Mouse (Mus musculus): ENCODE data around the gene Slc36a1. TPM values are rescaled to one million over a fixed set of nuclear protein-coding genes. Genes with fewer than 3 reads are reported as not detected.

Slc36a1 gene
- polyA plus RNA-seq, 1 experiment from 2014 or later, result 2.8 TPM

DNA sequence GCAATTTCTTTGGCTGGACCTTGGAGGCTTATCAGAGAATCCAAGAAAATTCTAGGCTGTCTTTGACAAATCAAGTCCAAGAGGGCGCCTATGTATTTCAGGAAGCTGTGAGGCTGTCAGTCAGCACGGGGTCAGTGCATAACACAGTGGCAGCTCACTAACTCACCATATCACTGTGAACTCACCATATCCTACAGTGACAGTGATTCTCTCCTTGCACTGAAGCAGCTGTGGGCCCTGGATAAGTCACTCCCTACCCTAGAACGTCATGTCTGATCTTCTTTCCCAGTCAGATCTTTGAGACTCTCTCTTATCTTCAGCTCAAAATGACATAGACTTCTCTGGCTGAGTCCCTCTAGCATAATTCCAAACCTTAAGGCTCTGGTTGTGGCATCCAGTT is 35.3 kb downstream of the Slc36a1 start:
- no peak overlapping the region for H3K4me2 ChIP-seq (replicated peaks)
- H3K36me3 ChIP-seq, result peaks cover 3% of the 10 kb centered on the region
- H3K9ac ChIP-seq (replicated peaks), result no peak overlapping the region
- H3K27me3 ChIP-seq, result no peaks in the 10 kb centered on the region
- WGBS, result 76% methylated on average over 3 of the region's 3 CpGs
- no peaks in the 10 kb centered on the region for H3K9me3 ChIP-seq
- H3K4me3 ChIP-seq (replicated peaks), result no peak overlapping the region
- no peak overlapping the region for H3K27ac ChIP-seq
- H3K4me1 ChIP-seq (replicated peaks), result no peaks in the 10 kb centered on the region
- ATAC-seq, result no peak

DNA sequence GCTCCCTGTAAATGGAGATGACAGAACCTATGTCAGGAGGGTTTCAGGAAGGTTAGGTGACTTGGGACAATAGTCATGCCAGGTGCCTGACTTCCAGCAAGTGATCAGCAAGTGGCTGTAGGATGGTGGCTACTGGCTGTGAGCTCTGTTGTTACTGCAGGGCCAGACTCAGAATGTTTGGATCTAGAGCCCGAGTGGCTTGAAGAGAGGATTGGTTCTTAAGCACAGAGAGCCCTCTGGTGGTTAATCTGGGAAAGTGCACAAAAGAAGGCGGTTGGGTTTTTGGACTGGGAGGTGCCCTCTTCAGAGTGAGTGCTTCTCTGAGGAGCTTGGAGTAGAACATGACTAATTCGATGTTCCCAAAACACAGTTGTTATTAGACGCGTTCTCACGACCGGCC is 36.4 kb downstream of the Slc36a1 start:
- H3K9me3 ChIP-seq, result no peaks in the 10 kb centered on the region
- H3K4me1 ChIP-seq (replicated peaks), result no peaks in the 10 kb centered on the region
- ATAC-seq, result no peak
- no peaks in the 10 kb centered on the region for H3K27me3 ChIP-seq
- H3K36me3 ChIP-seq, result no peaks in the 10 kb centered on the region
- H3K27ac ChIP-seq, result no peak overlapping the region
- H3K4me2 ChIP-seq (replicated peaks), result no peak overlapping the region
- H3K4me3 ChIP-seq (replicated peaks), result no peak overlapping the region
- no peak overlapping the region for H3K9ac ChIP-seq (replicated peaks)
- WGBS, result 68% methylated on average over 7 of the region's 7 CpGs

DNA sequence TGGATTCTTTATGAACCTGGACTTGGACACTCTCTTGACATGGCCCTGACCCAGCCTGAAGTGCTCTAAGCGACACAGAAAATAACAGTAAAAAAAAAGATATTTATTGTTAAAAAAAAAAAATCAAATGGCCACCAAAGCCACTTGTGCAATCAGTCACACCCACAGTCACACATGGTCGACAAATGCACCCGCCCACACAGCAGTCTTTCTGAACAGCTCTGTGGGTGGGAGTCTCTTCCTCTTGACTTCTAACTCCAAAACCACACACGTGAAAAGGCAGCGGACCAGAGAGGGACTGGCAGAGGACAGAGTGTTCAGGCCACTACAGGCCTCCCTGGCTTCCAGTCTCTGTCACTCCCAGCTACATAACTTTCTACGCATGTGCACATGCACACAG is 46.4 kb downstream of the Slc36a1 start:
- Histone ChIP-seq H3K9me3 (no peaks in the 10 kb centered on the region), H3K27me3 (no peaks in the 10 kb centered on the region), H3K9ac (replicated peaks) (no peak overlapping the region), H3K27ac (no peak overlapping the region), H3K36me3 (no peaks in the 10 kb centered on the region), H3K4me3 (replicated peaks) (no peak overlapping the region), H3K4me2 (replicated peaks) (no peak overlapping the region), H3K4me1 (replicated peaks) (no peaks in the 10 kb centered on the region)
- WGBS, result 80% methylated on average over 6 of the region's 6 CpGs
- no peak for ATAC-seq

DNA sequence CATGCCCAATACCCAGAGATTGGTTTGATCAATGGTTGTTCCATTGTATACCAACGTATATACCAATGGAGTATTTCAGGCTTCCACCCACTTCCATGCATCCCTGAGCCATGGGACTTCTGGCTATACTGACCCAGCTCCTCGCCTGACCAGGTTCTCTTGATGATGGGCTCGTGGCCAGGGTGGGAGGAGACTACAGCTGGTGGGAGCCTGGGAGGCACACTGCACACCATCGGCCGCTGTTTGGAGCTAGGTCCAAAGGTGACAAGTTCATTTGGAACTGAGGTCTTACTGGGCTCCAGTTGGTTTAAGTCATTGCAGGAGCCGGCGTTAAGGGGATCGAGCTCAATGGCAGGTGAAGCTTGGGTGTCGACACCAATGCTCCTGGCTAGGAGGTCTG is 49.2 kb downstream of the Slc36a1 start:
- H3K4me1 ChIP-seq (replicated peaks), result no peaks in the 10 kb centered on the region
- no peak overlapping the region for H3K27ac ChIP-seq
- no peak overlapping the region for H3K9ac ChIP-seq (replicated peaks)
- H3K9me3 ChIP-seq, result no peaks in the 10 kb centered on the region
- no peak for ATAC-seq
- no peaks in the 10 kb centered on the region for H3K36me3 ChIP-seq
- no peaks in the 10 kb centered on the region for H3K27me3 ChIP-seq
- no peak overlapping the region for H3K4me2 ChIP-seq (replicated peaks)
- no peak overlapping the region for H3K4me3 ChIP-seq (replicated peaks)
- WGBS, result 90% methylated on average over 9 of the region's 9 CpGs

DNA sequence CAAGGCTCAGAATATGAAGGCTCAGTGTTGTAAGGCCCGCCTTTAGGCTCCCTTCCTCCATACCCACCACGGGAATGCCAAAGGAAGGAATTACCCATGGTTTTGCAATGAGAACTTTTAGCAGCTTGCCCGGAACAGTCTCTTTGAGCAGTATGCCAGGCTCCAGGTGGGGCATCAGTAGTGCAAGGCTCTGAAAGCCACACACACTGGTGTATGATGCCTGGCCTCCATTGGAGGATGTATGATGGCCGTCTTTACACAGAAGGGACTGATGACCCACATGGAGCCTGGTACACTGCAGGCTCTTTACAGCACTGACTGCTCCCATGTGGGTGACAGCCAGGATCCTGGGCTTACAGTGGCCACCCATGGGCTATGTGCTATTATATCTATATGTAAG is 57.0 kb downstream of the Slc36a1 start:
- Histone ChIP-seq H3K4me3 (replicated peaks) (no peak overlapping the region), H3K36me3 (no peaks in the 10 kb centered on the region), H3K27me3 (no peaks in the 10 kb centered on the region), H3K4me1 (replicated peaks) (no peaks in the 10 kb centered on the region), H3K4me2 (replicated peaks) (no peak overlapping the region), H3K9me3 (no peaks in the 10 kb centered on the region), H3K27ac (no peak overlapping the region), H3K9ac (replicated peaks) (no peak overlapping the region)
- WGBS, result 93% methylated on average over 4 of the region's 4 CpGs
- ATAC-seq, result no peak

DNA sequence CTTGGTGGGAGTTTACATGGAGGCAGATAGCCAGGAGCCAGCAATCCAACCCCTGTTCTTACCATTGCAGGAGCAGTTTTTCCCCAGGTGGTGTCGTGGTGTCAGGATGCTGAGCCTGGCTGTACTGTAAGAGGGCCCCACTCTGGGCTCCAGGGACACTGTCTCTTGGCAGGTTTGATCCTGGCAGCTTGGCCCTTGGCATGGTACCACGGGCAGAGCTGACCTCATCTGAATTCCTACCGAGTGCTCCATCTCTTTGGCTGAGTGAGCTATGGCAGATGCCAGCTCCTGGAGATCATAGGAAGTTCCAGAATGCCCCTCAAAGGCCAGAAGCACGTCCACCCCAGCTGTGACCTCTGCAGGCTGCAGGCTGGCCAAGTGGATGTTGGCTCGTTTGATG is 57.9 kb downstream of the Slc36a1 start:
- Histone ChIP-seq H3K9ac (replicated peaks) (no peak overlapping the region), H3K4me3 (replicated peaks) (no peak overlapping the region), H3K9me3 (no peaks in the 10 kb centered on the region), H3K4me2 (replicated peaks) (no peak overlapping the region), H3K27me3 (no peaks in the 10 kb centered on the region), H3K36me3 (no peaks in the 10 kb centered on the region), H3K4me1 (replicated peaks) (no peaks in the 10 kb centered on the region), H3K27ac (no peak overlapping the region)
- ATAC-seq, result no peak
- 81% methylated on average over 5 of the region's 5 CpGs for WGBS

DNA sequence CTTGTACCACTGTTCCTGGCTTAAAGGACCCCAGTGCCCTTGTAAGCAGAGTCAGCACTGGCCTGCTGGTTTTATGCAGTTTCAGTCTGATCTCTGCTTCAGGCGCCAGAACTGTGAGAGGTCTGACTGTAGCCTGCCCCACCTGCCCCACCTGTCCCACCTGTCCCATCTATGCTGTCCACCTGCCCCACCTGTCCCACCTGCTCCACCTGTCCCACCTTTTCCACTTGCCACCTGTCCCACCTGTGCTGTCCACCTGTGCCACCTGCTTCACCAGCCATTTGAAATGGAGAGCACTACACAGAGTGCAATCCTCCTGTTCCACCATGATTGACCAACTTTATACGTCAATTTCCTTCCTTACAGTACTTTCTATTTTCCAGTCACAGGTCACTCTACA is 60.2 kb downstream of the Slc36a1 start:
- 88% methylated on average over 2 of the region's 2 CpGs for WGBS
- no peaks in the 10 kb centered on the region for H3K9me3 ChIP-seq
- no peaks in the 10 kb centered on the region for H3K36me3 ChIP-seq
- no peak overlapping the region for H3K4me3 ChIP-seq (replicated peaks)
- H3K9ac ChIP-seq (replicated peaks), result no peak overlapping the region
- H3K4me2 ChIP-seq (replicated peaks), result no peak overlapping the region
- H3K27ac ChIP-seq, result no peak overlapping the region
- no peak for ATAC-seq
- no peaks in the 10 kb centered on the region for H3K27me3 ChIP-seq
- H3K4me1 ChIP-seq (replicated peaks), result no peaks in the 10 kb centered on the region

DNA sequence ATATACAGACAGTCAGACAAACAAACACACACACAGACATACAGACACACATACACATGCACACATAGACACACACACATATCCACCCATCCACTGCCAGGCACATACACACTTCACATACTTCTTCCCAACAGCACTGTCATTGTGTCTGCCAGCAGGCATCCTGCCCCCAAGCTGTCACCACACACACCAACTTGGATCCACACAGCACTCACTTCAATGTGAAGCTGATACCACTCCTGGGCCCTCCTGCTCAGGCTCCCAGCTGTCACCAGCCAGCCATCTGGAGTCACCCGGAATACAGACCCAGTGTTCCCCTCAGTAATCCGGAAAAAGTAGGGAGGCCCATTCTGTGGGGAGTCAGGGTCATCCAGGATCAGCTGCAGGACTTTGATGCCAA is 61.5 kb downstream of the Slc36a1 start:
- H3K4me1 ChIP-seq (replicated peaks), result no peaks in the 10 kb centered on the region
- no peak overlapping the region for H3K9ac ChIP-seq (replicated peaks)
- WGBS, result 41% methylated on average over 2 of the region's 2 CpGs
- no peak overlapping the region for H3K27ac ChIP-seq
- no peak overlapping the region for H3K4me2 ChIP-seq (replicated peaks)
- H3K36me3 ChIP-seq, result no peaks in the 10 kb centered on the region
- no peaks in the 10 kb centered on the region for H3K27me3 ChIP-seq
- H3K4me3 ChIP-seq (replicated peaks), result no peak overlapping the region
- H3K9me3 ChIP-seq, result no peaks in the 10 kb centered on the region
- ATAC-seq, result no peak

DNA sequence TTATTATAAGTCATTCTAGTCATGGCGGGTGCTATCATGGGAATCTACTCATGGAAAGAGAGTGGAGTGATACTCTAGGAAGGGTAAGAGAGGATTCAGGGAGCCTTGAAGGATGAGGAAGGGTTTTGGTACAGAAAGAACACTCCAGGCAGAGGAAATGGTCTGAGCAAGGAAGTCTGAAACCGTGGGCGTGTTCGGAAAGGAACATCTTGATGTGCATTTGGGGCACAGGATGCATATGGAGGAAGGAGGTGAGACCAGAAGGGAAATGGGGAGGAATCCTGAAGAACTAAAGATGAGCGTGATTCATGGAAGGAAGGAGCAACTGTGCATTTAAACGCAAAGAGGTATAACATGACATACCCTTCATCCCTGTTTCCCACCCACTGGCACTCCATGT is 64.4 kb downstream of the Slc36a1 start:
- no peak overlapping the region for H3K9ac ChIP-seq (replicated peaks)
- H3K27me3 ChIP-seq, result no peaks in the 10 kb centered on the region
- H3K4me3 ChIP-seq (replicated peaks), result no peak overlapping the region
- no peaks in the 10 kb centered on the region for H3K36me3 ChIP-seq
- no peaks in the 10 kb centered on the region for H3K9me3 ChIP-seq
- no peak overlapping the region for H3K4me2 ChIP-seq (replicated peaks)
- 93% methylated on average over 6 of the region's 6 CpGs for WGBS
- H3K4me1 ChIP-seq (replicated peaks), result no peaks in the 10 kb centered on the region
- no peak for ATAC-seq
- no peak overlapping the region for H3K27ac ChIP-seq

DNA sequence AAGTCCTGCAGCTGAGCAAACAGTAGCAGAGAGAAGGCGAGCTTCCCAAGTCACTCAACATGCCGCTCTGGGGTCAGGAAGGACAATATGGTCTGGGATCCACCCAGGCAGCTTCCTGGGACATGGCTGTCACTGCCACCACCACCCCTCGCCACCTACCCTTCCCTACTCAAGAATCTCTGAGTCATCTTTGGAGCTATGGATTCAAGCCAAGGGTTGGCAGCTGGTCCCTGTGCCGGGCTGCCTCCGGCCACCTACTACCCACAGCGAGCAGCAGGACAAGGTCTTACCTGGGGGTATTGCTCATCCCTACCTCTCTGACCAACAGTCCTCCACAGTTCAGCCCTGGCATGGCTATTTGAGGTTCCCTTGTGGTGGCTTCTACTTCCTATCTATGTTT is 70.6 kb downstream of the Slc36a1 start:
- H3K4me1 ChIP-seq (replicated peaks), result no peaks in the 10 kb centered on the region
- ATAC-seq, result no peak
- H3K4me2 ChIP-seq (replicated peaks), result no peak overlapping the region
- H3K36me3 ChIP-seq, result no peaks in the 10 kb centered on the region
- WGBS, result 82% methylated on average over 6 of the region's 6 CpGs
- no peak overlapping the region for H3K27ac ChIP-seq
- no peaks in the 10 kb centered on the region for H3K27me3 ChIP-seq
- H3K4me3 ChIP-seq (replicated peaks), result no peak overlapping the region
- no peak overlapping the region for H3K9ac ChIP-seq (replicated peaks)
- no peaks in the 10 kb centered on the region for H3K9me3 ChIP-seq

Other genes starting within 250 kb of the Slc36a1 start
- 13.4 and 14.4 TPM in 2 replicates for gene Tnip1, start 241.4 kb upstream of the Slc36a1 start, polyA plus RNA-seq (2015; fragmentation: Nextera tagmentation; extraction: Ambion mirVana)
- 30.7 and 36.5 TPM in 2 replicates for gene Anxa6, start 170.9 kb upstream of the Slc36a1 start, polyA plus RNA-seq (2015; fragmentation: Nextera tagmentation; extraction: Ambion mirVana)
- 0.19 TPM in 1 of 2 replicates, not detected in the other for gene Ccdc69, start 126.2 kb upstream of the Slc36a1 start, polyA plus RNA-seq (2015; fragmentation: Nextera tagmentation; extraction: Ambion mirVana)
- 13.2 and 14.5 TPM in 2 replicates for gene Gm2a, start 106.2 kb upstream of the Slc36a1 start, polyA plus RNA-seq (2015; fragmentation: Nextera tagmentation; extraction: Ambion mirVana)
- gene Slc36a3, start 52.6 kb upstream of the Slc36a1 start, polyA plus RNA-seq (2015; fragmentation: Nextera tagmentation; extraction: Ambion mirVana), result not detected in 2 replicates
- 0.17 and 0.27 TPM in 2 replicates for gene Slc36a2, start 19.3 kb upstream of the Slc36a1 start, polyA plus RNA-seq (2015; fragmentation: Nextera tagmentation; extraction: Ambion mirVana)
- gene Fat2, start 132.2 kb downstream of the Slc36a1 start, polyA plus RNA-seq (2015; fragmentation: Nextera tagmentation; extraction: Ambion mirVana), result 0.04 and 0.08 TPM in 2 replicates
- gene Sparc, start 218.8 kb downstream of the Slc36a1 start, polyA plus RNA-seq (2015; fragmentation: Nextera tagmentation; extraction: Ambion mirVana), result 374 and 417 TPM in 2 replicates